Mouse (Mus musculus) lung, adult 2 months (tissue): ENCODE measurements at regions not wholly inside any gene's neighbourhood (a gene's known extent, or its start where the extent isn't known, plus 50 kb on each side); places are given as distances from the start of the nearest gene placed in this dataset.

Experiments
- DNase-seq: peaks from one replicate; pipeline ENCODE4 v3.0.0; 2022
- H3K4me1 ChIP-seq: fragments of 200-500 bp; 2 replicates; pipeline ENCODE4 v1.6.1; 2011; ENCODE audit warnings: low read length; ENCODE audit not compliant: control insufficient read depth, insufficient read depth
- H3K4me3 ChIP-seq: fragments of 200-500 bp; replicated peaks from 2 replicates; pipeline ENCODE3; 2011; ENCODE audit warnings: low read depth, mild to moderate bottlenecking, control low read depth, low read length; ENCODE audit errors: extremely low read depth
- CTCF ChIP-seq: fragments of 200-500 bp; IDR thresholded peaks from 2 replicates; pipeline ENCODE4 v1.5.1; 2011; ENCODE audit warnings: mild to moderate bottlenecking, low read length, control low read depth; ENCODE audit not compliant: insufficient read depth
- POLR2A ChIP-seq: fragments of 200-500 bp; IDR thresholded peaks from 2 replicates; pipeline ENCODE4 v1.6.1; 2011; ENCODE audit warnings: low read depth, mild to moderate bottlenecking, control low read depth, low read length, borderline replicate concordance; ENCODE audit errors: extremely low read depth
- WGBS: fragments of 180-500 bp; shearing (Covaris S2); methylation state at CpG from one replicate; pipeline ENCODE4 v1.1.7; 2018; 5-methylcytosine and 5-hydroxymethylcytosine counted together

- TF ChIP-seq CTCF (no peak), POLR2A (no peak)
- H3K4me3 ChIP-seq, result no peak overlapping the region
- 48% methylated on average over 1 of the region's 1 CpGs for WGBS
- no peaks in the 10 kb centered on the region for H3K4me1 ChIP-seq
- no peak for DNase-seq
Measured at GRCm38 (mm10) chr3:20892916-20893430, 526.0 kb upstream of the Agtr1b start.

GRCm38 (mm10) chr3:20864241-20864640, 497.3 kb upstream of the Agtr1b start:
- Histone ChIP-seq H3K4me3 (no peak overlapping the region), H3K4me1 (no peaks in the 10 kb centered on the region)
- TF ChIP-seq POLR2A, result no peak
- no peak for TF ChIP-seq CTCF
- DNase-seq, result no peak
- WGBS, result 80% methylated on average over 2 of the region's 2 CpGs

GRCm38 (mm10) chr3:20831038-20831437, 464.1 kb upstream of the Agtr1b start:
- no peak for DNase-seq
- no peak for TF ChIP-seq POLR2A
- no peak for TF ChIP-seq CTCF
- Histone ChIP-seq H3K4me1 (no peaks in the 10 kb centered on the region), H3K4me3 (no peak overlapping the region)
- WGBS, result 92% methylated on average over 4 of the region's 4 CpGs

GRCm38 (mm10) chr3:20829391-20829790, 462.4 kb upstream of the Agtr1b start:
- TF ChIP-seq CTCF, result no peak
- Histone ChIP-seq H3K4me3 (no peak overlapping the region), H3K4me1 (no peaks in the 10 kb centered on the region)
- DNase-seq, result no peak
- 63% methylated on average over 1 of the region's 1 CpGs for WGBS

GRCm38 (mm10) chr3:20828811-20829210, 461.8 kb upstream of the Agtr1b start:
- DNase-seq, result no peak
- 41% methylated on average over 3 of the region's 3 CpGs for WGBS
- no peak overlapping the region for H3K4me3 ChIP-seq
- no peak for TF ChIP-seq POLR2A
- TF ChIP-seq CTCF, result no peak
- no peaks in the 10 kb centered on the region for H3K4me1 ChIP-seq

GRCm38 (mm10) chr3:20825661-20826334, 458.8 kb upstream of the Agtr1b start:
- 84% methylated on average over 4 of the region's 4 CpGs for WGBS
- no peak for DNase-seq
- H3K4me1 ChIP-seq, result no peaks in the 10 kb centered on the region
- TF ChIP-seq CTCF (no peak), POLR2A (no peak)
- no peak overlapping the region for H3K4me3 ChIP-seq

- TF ChIP-seq CTCF, result no peak
- TF ChIP-seq POLR2A, result no peak
- 23% methylated on average over 1 of the region's 1 CpGs for WGBS
- Histone ChIP-seq H3K4me3 (no peak overlapping the region), H3K4me1 (no peaks in the 10 kb centered on the region)
- no peak for DNase-seq
Measured at GRCm38 (mm10) chr3:20822226-20822625, 455.2 kb upstream of the Agtr1b start.

- DNase-seq, result no peak
- H3K4me1 ChIP-seq, result no peaks in the 10 kb centered on the region
- TF ChIP-seq POLR2A (no peak), CTCF (no peak)
- H3K4me3 ChIP-seq, result no peak overlapping the region
- 57% methylated on average over 4 of the region's 4 CpGs for WGBS
Measured at GRCm38 (mm10) chr3:20821712-20822111, 454.7 kb upstream of the Agtr1b start.

GRCm38 (mm10) chr3:20820047-20820446, 453.1 kb upstream of the Agtr1b start:
- no peak overlapping the region for H3K4me3 ChIP-seq
- TF ChIP-seq POLR2A, result no peak
- no peak for TF ChIP-seq CTCF
- WGBS, result 95% methylated on average over 3 of the region's 3 CpGs
- no peak for DNase-seq
- H3K4me1 ChIP-seq, result no peaks in the 10 kb centered on the region

GRCm38 (mm10) chr3:20819586-20819985, 452.6 kb upstream of the Agtr1b start:
- Histone ChIP-seq H3K4me3 (no peak overlapping the region), H3K4me1 (no peaks in the 10 kb centered on the region)
- TF ChIP-seq POLR2A (no peak), CTCF (no peak)
- 78% methylated on average over 1 of the region's 1 CpGs for WGBS
- no peak for DNase-seq
